Mouse (Mus musculus): ENCODE measurements at regions not wholly inside any gene's neighbourhood (a gene's known extent, or its start where the extent isn't known, plus 50 kb on each side); places are given as distances from the start of the nearest gene placed in this dataset.

DNA sequence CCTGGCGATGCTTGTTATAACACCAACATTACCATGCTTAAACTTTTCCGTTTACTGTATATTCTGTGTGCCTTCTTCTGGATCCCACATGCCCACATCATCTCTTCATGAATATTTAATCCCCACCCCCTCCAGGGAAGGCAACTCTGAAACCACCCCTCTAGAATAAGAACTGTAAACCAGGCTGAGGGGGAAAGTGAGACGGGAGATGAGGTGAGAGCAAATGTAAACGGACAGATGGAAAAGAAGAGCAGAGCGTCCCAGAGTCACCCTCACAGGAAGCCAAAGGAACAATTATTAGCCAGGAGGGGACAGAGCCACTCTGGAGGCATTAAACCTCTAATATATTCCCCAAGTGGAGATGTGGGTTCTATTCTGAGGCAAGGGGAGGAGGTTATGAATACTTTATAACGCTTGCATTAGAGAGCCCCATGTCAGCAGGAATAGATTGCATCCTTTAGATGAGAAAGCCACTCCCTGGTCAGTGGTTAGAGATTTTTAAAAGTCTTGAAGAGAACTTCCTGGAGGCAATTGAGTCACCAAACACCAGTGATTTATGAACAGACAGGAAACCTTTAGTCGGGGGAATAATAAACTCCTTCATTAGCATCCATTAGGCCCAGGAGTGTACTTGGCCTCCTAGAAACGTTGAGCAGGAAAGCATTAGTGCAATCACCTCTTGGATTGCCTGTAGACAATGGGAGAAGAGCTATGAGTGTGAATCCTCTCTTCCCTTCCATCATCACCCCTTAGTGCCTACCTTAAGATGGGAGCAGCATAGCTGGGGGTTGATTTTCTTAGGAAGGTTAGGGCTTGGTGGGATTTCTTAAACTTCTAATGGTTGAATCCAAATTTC, 220.1 kb downstream of the Elavl2 start:
- no peak for DNase-seq (ENCODE audit: low spot score)

DNA sequence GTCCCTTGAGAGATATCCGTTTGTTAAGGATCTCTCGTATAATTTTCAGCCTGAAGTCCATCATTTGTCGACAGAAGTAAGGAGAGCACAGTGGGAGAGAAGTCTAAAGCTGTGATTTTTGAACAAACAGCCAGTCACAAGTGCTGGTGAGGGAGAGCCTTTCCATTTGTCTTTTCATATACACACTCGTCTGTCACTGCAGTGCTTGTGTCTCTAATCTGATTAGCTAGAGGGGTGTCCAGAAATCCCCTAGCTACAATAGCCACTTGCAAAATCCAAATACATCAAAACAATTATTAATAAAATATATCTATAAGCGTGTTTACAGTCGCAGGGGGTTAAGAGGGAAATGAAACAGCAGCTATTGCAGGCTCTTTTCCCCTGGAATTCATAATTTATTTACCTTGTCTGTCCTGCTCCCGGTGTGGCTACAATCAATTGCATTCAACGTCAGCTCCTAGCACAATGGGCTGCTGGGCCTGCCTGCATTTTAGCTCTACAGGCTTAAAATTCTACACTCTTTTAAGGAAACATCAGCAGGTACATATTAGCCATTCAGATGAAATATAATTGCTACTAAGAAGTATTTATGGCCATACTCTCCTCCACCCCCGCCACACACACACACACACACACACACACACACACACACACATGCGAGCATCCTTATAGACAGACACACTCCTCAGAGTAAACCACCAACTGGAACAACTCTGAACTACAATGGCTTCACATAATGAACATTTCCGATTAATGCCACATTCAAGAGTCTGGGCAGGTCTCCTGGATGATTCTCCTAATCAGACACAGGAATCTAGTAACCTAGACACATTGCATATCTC, 236.1 kb downstream of the Elavl2 start:
- no peak for DNase-seq (ENCODE audit: low spot score)

GRCm38 (mm10) chr4:91157047-91157446, 243.5 kb downstream of the Elavl2 start:
- peak; percentile 16 for DNase-seq (ENCODE audit: low spot score)

GRCm38 (mm10) chr4:91144666-91145065, 255.9 kb downstream of the Elavl2 start:
- DNase-seq (ENCODE audit: low spot score): no peak

- DNase-seq (ENCODE audit: low spot score): no peak
Observed at GRCm38 (mm10) chr4:91143906-91144305, 256.7 kb downstream of the Elavl2 start.

DNA sequence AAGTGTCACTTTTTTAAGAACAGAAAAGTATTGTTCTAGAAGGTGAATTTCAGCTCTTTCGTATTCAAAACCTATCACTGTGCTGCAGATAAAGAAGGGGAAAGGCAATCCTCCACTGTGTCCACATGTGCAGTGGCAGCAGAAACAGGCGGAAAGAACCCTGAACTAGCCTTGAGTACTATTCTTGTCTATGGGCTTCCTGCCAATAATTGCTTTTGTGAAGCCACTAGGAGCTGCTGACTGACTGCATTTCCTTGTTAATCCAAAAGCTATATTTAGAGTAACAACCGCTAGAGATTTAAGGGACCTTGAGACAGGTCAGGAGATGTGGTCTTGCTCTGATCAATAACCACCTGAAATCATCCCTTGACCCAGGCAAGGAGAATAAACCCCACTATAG, 265.3 kb downstream of the Elavl2 start:
- no peak for DNase-seq (ENCODE audit: low spot score)

DNA sequence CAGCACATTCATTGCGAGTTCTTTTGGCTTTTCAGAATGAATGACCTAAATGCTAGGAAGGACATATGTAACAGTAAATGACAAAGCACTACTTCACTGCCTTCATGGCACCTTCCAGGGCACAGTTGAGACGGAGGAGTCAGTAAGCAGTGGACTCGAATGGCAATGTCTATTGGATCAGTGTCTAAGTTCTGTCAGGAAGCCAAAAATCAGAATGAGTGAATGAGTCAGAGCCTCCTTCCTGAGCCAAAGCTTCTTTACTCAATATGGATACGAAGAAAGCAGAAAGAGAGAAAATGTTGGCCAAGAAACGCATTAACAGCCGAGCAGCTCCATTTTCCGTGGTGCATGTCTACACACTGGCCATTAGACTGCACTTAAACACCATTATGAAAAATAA, 268.3 kb downstream of the Elavl2 start:
- no peak for DNase-seq (ENCODE audit: low spot score)

GRCm38 (mm10) chr4:91120277-91120676, 280.3 kb downstream of the Elavl2 start:
- DNase-seq (ENCODE audit: low spot score): no peak

DNA sequence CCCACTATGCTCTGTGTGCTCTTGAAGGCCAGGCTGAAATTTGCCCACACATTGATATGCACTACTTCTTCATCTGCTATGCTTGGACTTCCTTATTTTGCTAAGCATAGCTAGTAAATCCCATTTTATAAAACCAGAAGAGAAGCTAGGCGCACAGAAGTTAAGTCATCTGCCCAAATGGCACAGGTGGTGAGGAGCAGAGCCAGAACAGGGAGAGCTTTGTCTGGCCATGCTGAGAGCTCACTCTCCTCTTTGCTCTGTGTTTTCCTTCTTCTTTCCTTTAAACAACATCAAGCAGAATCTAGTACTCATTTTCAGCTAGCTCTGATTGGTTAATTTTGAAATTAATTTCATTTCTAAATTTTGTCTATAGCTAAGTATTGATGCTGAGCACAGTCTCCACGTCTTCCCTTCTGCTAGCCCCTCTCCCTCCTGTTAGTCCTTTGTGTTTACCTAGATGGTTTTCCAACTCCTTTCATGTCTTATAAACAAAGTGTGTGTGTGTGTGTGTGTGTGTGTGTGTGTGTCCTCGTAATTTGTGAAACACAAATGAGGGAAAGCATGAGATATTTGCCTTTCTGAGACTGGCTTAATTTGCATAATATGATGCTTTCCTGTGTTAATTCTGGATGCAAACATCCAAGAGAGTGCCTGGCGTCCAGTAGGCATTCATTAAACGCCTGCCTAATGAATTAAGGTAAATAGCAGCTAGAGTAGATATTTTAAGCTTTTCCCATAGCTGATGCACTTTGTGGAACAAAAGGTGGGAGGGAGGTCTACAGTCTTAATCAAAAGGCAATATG, 283.6 kb downstream of the Elavl2 start:
- no peak for DNase-seq (ENCODE audit: low spot score)

DNA sequence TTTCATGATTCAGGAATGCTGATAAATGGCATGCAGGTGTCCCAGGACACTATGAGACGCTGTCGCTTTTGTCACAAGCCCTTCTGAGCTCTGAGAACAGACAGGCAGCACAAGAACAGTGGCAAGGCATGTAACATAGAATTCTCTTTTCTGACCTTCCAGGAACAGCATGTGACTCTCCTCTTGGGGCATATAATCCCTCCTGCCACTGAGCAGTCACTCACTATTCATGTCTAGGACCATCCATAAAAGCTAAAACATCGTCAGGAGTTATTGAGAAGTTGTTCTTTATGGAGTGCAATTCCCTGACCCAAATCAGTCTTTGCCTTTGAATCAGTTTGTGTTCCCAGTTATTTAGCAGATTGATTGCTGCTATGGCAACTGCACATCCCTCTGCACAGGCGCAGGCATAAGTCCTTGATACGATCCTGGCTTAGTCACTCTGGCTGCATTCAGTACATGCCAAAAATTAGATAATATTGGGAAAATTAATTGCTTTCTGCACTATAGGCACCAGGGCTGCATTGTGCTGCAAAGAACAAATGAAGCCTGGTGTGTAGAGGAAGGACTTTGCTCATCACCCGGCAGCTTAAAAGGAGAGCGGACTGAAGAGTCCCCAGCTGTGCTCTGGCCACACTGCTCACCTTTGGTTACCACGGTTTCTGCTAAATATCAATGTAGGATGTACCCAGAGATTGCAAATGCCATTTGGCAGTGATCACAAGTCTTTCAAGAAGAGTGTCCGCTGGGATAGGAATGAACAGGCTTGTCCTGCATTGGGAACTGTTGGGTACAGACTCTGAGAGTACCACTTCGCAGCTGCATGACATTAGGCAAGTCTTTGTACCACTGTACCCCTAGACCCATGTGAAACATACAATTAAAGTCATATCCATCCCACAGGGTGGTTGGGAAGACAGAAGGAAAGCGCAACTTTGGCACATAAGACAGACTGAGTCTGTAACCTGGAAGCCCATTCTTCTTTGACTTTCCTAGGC, 288.6 kb downstream of the Elavl2 start:
- DNase-seq (ENCODE audit: low spot score): no peak

DNA sequence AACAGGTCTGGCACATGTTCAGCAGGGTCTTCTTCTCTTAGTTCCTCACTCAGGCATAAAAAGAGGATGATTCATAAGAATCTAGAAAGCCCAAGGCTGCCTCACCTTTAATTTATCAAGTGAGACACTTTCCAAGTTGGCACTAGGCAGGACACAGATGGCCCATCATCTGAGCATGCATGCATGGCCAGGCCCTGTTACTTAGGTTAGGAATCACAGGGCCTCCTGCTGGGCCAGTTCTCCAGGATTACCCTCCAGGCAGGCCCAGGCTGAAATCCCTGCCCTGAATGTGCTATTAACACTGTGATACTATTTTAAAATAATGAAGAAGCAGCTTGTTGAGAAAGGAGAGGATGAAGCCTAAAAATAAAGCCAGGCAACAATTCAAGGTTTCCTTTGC, 304.5 kb downstream of the Elavl2 start:
- no peak for DNase-seq (ENCODE audit: low spot score)

DNA sequence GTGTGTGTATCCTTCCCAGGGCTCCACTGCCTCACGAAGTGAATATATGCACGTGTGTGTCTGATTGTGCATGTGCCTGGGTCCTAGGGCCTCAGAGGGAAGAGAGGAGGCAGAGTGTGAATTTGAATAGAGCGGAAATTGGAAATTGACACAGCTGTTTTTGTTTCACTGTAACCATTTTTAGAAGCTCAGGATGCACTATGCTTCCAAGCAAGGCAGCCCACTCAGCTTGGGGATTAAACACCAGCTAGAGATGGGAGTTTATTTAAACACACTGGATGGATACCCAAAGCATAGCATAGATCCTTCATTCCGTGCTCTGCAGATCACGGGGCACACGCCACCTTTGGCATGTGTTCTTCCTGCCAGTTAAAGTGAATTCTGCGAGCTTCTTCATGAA, 306.2 kb downstream of the Elavl2 start:
- no peak for DNase-seq (ENCODE audit: low spot score)

DNA sequence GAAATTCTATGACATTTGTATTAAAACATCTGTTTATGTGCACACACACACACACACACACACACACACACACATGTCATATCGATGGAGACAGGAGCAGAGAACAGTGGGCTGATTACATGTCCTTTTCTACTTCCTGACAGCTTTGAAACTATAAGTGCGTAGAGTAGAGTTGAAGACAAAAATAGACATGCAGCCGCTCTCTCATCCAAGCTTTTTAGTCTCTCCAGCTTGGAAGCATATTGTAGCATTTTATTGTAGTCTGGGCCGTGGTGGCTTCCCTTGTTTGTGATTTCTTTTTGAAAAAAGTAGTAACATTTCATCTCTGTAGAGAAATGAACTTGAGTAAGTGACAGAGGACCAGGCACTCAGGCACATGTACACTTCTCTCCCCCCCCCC, 306.7 kb downstream of the Elavl2 start:
- DNase-seq (ENCODE audit: low spot score): no peak

DNA sequence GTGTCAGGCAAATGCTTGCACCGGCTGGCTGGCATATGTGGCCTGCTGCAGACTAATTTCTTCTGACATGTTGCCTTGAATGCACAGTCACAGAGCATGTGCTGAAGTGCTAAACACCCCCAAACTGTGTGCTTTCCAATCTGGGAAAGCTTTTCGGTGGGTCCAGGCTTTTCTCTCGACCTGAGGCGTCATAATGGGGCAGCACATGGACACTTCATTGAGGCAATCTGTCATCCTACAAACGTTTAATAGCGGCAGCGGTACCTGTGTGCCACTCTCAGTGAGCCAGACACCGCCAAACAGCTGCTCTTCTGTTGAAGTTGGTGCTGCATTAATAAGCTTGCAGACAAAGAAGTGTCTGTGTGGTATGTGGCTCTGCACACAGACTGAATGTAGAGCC, 308.3 kb downstream of the Elavl2 start:
- no peak for DNase-seq (ENCODE audit: low spot score)

GRCm38 (mm10) chr4:91091910-91092309, 308.7 kb downstream of the Elavl2 start:
- no peak for DNase-seq (ENCODE audit: low spot score)

DNA sequence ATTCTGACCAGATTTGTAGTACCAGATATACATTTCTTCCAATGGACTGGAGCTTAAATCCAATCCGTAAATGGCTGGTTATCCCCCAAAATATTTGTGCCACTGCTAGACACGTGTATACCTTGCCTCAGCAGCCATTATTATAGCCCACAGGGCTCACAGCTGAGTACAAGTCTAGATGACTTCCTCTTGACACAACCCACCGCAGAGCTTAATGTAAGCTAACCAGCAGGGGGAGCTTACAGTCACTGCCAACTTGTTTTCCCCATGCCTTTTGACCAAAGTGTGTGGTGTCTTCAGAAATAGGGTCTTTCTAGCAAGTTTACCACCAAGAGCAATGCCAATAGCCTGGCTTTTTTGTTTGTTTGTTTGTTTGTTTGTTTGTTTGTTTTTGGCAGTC, 316.6 kb downstream of the Elavl2 start:
- DNase-seq (ENCODE audit: low spot score): no peak

DNA sequence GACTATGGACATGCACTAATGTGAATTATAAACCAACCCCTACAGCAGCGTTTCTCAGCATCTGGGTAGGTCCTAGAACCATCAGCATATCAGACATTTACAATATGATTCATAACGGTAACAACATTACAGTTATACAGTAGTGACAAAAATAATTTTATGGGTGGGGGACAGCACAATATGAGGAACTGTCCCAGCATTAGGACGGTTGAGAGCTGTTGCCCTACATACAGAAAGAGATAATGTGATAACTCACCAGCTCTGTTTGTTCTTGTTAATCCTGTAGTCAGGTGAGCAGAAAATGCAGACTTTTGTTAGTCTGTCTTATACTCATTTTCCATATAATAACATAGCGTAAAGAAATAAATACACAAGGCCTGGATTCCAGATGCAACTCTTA, 319.1 kb downstream of the Elavl2 start:
- no peak for DNase-seq (ENCODE audit: low spot score)

DNA sequence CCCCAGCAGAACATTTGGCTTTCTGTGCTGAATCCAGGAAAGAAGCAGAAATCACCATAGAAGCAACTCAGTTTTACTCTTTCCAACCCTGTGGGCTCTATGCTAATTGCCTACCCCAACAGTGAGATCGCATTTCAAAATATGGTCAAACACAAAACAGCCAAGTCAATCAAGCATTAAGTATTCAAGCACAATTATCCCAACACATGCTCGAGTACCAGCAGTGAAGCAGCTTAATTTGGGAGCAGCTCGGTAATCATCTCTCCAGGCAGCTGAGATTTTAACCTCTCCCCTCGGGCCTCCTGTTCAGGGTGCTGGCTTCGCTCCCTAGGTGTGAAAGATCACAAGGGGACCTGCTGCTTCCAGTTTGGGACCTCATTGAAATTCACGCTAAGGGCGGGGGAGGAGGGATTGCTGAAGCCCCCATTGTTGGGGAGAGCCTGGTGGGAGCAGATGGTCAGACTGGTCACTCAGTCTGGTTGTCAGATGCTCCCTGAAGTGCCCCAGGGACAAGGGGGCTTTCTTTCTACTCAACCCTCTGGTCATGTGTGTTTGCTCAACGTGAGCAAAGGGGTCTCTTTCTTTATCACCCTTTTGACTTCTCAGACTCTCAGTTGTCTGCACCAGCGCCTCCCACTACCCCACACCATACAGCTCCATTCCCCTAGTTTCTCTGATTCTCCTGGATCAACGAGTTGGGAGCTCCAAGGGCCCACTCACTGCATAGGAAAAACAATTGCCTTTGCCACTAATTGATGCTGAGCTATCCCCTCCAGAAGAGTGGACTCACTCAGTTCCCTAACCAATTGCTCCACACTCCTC, 319.8 kb downstream of the Elavl2 start:
- no peak for DNase-seq (ENCODE audit: low spot score)

DNA sequence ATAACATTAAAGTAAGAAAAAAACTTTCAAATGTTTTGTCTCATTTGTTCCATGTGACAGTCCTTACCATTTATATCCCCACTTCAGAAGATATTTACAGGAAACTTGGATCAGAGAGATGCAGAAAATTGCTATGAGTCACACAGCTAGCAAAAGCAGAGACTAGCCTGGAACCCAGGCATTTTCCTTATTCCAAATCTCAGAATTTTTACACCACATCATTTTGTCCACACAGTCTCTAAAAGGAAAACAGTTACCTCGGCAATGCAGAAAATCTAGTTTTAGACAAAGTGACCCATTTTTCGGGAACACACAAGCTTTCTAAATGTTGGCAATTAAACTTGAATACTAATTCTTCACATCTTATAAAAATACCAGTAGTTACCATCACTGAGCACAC, 329.3 kb downstream of the Elavl2 start:
- DNase-seq (ENCODE audit: low spot score): no peak

GRCm38 (mm10) chr4:91060933-91061332, 339.7 kb downstream of the Elavl2 start:
- no peak for DNase-seq (ENCODE audit: low spot score)

All from ovary, postnatal 10 days (tissue).